Mouse (Mus musculus) ES-Bruce4 (cell line): ENCODE results near the gene Pla2g2c.

ENCODE experiments used
- CTCF ChIP-seq: IDR thresholded peaks from one replicate; pipeline ENCODE4 v1.8.1; 2011; ENCODE audit warnings: low read depth, low read length
- POLR2A ChIP-seq: IDR thresholded peaks from one replicate; pipeline ENCODE4 v1.8.1; 2011; ENCODE audit warnings: low read length; ENCODE audit not compliant: insufficient read depth

- TF ChIP-seq POLR2A: no peak
- no peak for TF ChIP-seq CTCF
These were observed 31.4 kb downstream of the Pla2g2c start for GRCm38 (mm10) chr4:138755983-138756382.
